Mouse (Mus musculus) layer of hippocampus, adult 11-12 months (tissue): ENCODE results near the gene Fancd2.

Experiments used
- DNase-seq: peaks from one replicate; pipeline ENCODE4 v3.0.0; 2022; ENCODE audit warnings: low spot score

The Fancd2 gene

GRCm38 (mm10) chr6:113612258-113612969, 80.9 kb downstream of the Fancd2 start:
- no peak for DNase-seq

- no peak for DNase-seq
These were observed 82.7 kb downstream of the Fancd2 start for GRCm38 (mm10) chr6:113614152-113614551.

- no peak for DNase-seq
These were observed 83.5 kb downstream of the Fancd2 start for GRCm38 (mm10) chr6:113614997-113615396.

GRCm38 (mm10) chr6:113615489-113615888, 84.0 kb downstream of the Fancd2 start:
- DNase-seq: no peak

- no peak for DNase-seq
These were observed 91.9 kb downstream of the Fancd2 start for GRCm38 (mm10) chr6:113623386-113623785.

GRCm38 (mm10) chr6:113623941-113624751, 92.7 kb downstream of the Fancd2 start, which contains the start of gene Vhl:
Gene Vhl, plus strand, starts transcription at chr6:113623959.
- DNase-seq: peak; percentile 88

- DNase-seq: no peak
These were observed 93.7 kb downstream of the Fancd2 start for GRCm38 (mm10) chr6:113624989-113625770.

GRCm38 (mm10) chr6:113630322-113630721, 98.8 kb downstream of the Fancd2 start:
- DNase-seq: peak; percentile 64

GRCm38 (mm10) chr6:113632863-113633262, 101.4 kb downstream of the Fancd2 start:
- DNase-seq: no peak

GRCm38 (mm10) chr6:113638302-113639040, 107.0 kb downstream of the Fancd2 start, which contains the start of gene Irak2:
Gene Irak2, plus strand, starts transcription at chr6:113638467.
- DNase-seq: peak; percentile 95

GRCm38 (mm10) chr6:113639201-113639600, 107.7 kb downstream of the Fancd2 start:
- no peak for DNase-seq

GRCm38 (mm10) chr6:113642605-113643004, 111.1 kb downstream of the Fancd2 start:
- DNase-seq: no peak

GRCm38 (mm10) chr6:113643021-113643420, 111.5 kb downstream of the Fancd2 start:
- no peak for DNase-seq

- DNase-seq: no peak
These were observed 112.5 kb downstream of the Fancd2 start for GRCm38 (mm10) chr6:113643967-113644366.

- DNase-seq: peak; percentile 42
These were observed 113.3 kb downstream of the Fancd2 start for GRCm38 (mm10) chr6:113644808-113645207.
